Mouse (Mus musculus) lung, embryonic 15.5 days (tissue): ENCODE results near the gene Acy3. TPM values are rescaled to one million over a fixed set of nuclear protein-coding genes. Genes with fewer than 3 reads are reported as not detected.

Experiments used
- ATAC-seq: fragments of 200-750 bp; cut with Nextera tagmentation; 2 replicates; pipeline ENCODE4 v1.8.0; 2017; ENCODE audit warnings: moderate number of reproducible peaks, borderline replicate concordance; ENCODE audit not compliant: low FRiP score, low TSS enrichment; ENCODE audit errors: extremely low read depth
- H3K27ac ChIP-seq: fragments of 300-500 bp; sonication (generic); 2 replicates; pipeline ENCODE4 v1.5.1; 2015; ENCODE audit warnings: moderate library complexity, mild to moderate bottlenecking, inconsistent platforms
- H3K27me3 ChIP-seq: fragments of 300-500 bp; sonication (generic); 2 replicates; pipeline ENCODE4 v1.6.1; 2015; ENCODE audit warnings: inconsistent platforms
- H3K36me3 ChIP-seq: fragments of 300-500 bp; sonication (generic); 2 replicates; pipeline ENCODE4 v1.6.1; 2015; ENCODE audit warnings: inconsistent platforms
- H3K4me1 ChIP-seq: fragments of 300-500 bp; sonication (generic); 2 replicates; pipeline ENCODE4 v1.6.1; 2015; ENCODE audit warnings: inconsistent platforms
- H3K4me2 ChIP-seq: fragments of 300-500 bp; sonication (generic); 2 replicates; pipeline ENCODE4 v1.6.1; 2015; ENCODE audit warnings: inconsistent platforms, mild to moderate bottlenecking, moderate library complexity
- H3K4me3 ChIP-seq: fragments of 300-500 bp; sonication (generic); 2 replicates; pipeline ENCODE4 v1.5.1; 2015; ENCODE audit warnings: mild to moderate bottlenecking, inconsistent platforms
- H3K9ac ChIP-seq: fragments of 300-500 bp; sonication (generic); 2 replicates; pipeline ENCODE4 v1.6.1; 2015; ENCODE audit warnings: inconsistent platforms
- H3K9me3 ChIP-seq: fragments of 300-500 bp; sonication (generic); 2 replicates; pipeline ENCODE4 v1.6.1; 2016; ENCODE audit warnings: inconsistent platforms
- WGBS: fragments of 180-500 bp; shearing (Covaris S2); methylation state at CpG from one replicate; pipeline ENCODE4 v1.1.7; 2015; 5-methylcytosine and 5-hydroxymethylcytosine counted together
- polyA plus RNA-seq: library from polyadenylated mRNA; unstranded; fragments of >200 nt; fragmentation: Nextera tagmentation; extraction: Ambion mirVana; gene quantifications from 2 replicates; pipeline ENCODE4 v1.2.1, GENCODE M21; 2015

The Acy3 gene
- polyA plus RNA-seq, 1 experiment from 2014 or later = 11.1 TPM

- no peak overlapping the region for H3K9ac ChIP-seq
Measured at GRCm38 (mm10) chr19:3980309-3980708, 6.1 kb upstream of the Acy3 start.

DNA sequence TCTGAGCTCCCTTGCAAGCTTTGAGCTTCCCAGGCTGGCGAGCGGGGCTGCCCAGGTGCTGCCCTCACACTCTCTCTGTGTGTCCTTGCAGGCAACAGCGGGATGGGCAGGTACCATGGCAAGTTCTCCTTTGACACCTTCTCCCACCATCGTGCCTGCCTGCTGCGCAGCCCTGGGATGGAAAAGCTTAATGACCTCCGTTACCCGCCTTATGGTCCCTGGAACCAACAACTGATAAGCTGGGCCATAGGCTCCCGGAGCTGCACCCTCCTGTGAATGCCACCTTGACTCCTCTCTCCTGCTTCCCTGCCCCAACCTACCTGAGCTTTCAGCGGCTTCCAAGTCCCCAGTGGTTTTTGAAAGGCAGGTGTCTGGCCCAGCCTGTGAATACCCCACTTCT, 5.5 kb upstream of the Acy3 start:
- Histone ChIP-seq H3K4me1 (peaks cover 9% of the 10 kb centered on the region), H3K4me2 (no peak overlapping the region), H3K27ac (no peak overlapping the region), H3K36me3 (no peaks in the 10 kb centered on the region), H3K9ac (no peak overlapping the region), H3K27me3 (no peaks in the 10 kb centered on the region), H3K4me3 (no peak overlapping the region), H3K9me3 (no peaks in the 10 kb centered on the region)
- WGBS = 67% methylated on average over 9 of the region's 9 CpGs
- no peak for ATAC-seq

More at GRCm38 (mm10) chr19:3980309-3980708, 6.1 kb upstream of the Acy3 start:
- WGBS = 9% methylated on average over 4 of the region's 4 CpGs
- ATAC-seq = peak; percentile 65
- H3K27ac ChIP-seq = no peak overlapping the region
- H3K4me1 ChIP-seq = peaks cover 5% of the 10 kb centered on the region; the same call in 1 of the 2 replicates
- H3K9me3 ChIP-seq = no peaks in the 10 kb centered on the region
- no peak overlapping the region for H3K4me3 ChIP-seq
- H3K36me3 ChIP-seq = no peaks in the 10 kb centered on the region
- no peak overlapping the region for H3K4me2 ChIP-seq
- H3K27me3 ChIP-seq = no peaks in the 10 kb centered on the region

DNA sequence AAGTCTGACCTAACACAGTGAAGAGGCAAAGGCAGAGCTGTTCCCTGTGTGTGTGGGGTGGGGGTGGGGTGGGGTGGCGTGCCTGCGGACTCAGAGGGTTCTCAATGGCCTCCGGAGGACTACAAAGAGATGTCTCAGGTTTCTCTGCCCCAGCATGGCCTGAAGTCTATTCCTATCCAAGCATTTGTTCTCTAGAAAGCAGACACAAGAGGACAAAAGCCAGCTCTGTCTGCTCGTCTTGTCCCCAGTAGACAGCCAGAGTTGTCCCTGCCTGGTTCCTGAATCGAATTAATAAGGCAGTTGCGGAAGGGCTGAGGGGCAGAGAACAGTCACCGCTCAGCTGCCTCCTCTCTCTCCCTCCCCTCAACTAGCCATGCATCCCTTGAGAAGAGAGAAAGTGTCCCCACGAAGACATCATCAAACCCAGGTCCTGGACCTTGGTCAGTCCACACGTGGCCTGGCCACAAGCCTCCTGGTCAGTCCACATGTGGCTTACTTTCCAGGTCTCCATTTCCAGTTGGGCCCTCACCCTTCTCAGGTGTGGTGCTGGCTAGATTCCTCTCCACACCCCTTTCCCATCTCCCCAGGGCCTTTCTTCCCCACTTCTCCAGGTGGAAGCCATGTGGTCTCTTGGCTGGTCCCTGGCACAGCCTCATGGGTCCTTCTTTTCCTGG, 2.7 kb upstream of the Acy3 start:
- no peak overlapping the region for H3K27ac ChIP-seq
- H3K9me3 ChIP-seq = no peaks in the 10 kb centered on the region
- no peak for ATAC-seq
- no peak overlapping the region for H3K4me2 ChIP-seq
- H3K4me1 ChIP-seq = peaks cover 22% of the 10 kb centered on the region
- 42% methylated on average over 9 of the region's 9 CpGs for WGBS
- H3K9ac ChIP-seq = no peak overlapping the region
- no peaks in the 10 kb centered on the region for H3K36me3 ChIP-seq
- no peaks in the 10 kb centered on the region for H3K27me3 ChIP-seq
- H3K4me3 ChIP-seq = no peak overlapping the region

- peak overlapping the region; percentile 23; the same call in 1 of the 2 replicates for H3K4me2 ChIP-seq
- H3K9me3 ChIP-seq = no peaks in the 10 kb centered on the region
- ATAC-seq = peak; percentile 43; the same call in 1 of the 2 replicates
- H3K27me3 ChIP-seq = no peaks in the 10 kb centered on the region
- no peaks in the 10 kb centered on the region for H3K36me3 ChIP-seq
- H3K27ac ChIP-seq = peak overlapping the region; percentile 79
- no peak overlapping the region for H3K9ac ChIP-seq
- H3K4me1 ChIP-seq = peaks cover 22% of the 10 kb centered on the region
- 25% methylated on average over 8 of the region's 8 CpGs for WGBS
- H3K4me3 ChIP-seq = no peak overlapping the region
Measured at GRCm38 (mm10) chr19:3985261-3985681, 1.1 kb upstream of the Acy3 start.

DNA sequence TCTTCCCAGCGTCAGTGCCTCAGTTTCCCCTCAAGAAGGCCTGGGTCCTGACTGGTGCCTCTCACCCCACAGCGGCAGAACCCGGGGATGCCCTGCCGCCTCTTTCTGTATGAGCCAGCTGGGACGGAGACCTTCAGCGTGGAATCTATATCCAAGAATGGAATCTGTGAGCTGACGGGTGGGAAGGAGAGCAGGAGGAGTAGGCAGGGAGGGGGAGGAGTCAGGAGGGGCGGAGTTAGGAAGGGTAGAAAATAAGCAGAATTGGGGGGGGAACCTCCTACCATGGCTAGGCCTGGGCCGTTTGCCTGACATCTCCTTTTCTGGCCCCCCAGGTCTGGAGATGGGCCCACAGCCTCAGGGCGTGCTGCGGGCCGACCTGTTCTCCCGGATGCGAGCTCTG, 1.7 kb downstream of the Acy3 start:
- peaks cover 22% of the 10 kb centered on the region for H3K4me1 ChIP-seq
- H3K4me3 ChIP-seq = no peak overlapping the region
- no peak overlapping the region for H3K27ac ChIP-seq
- WGBS = 81% methylated on average over 14 of the region's 14 CpGs
- H3K9me3 ChIP-seq = no peaks in the 10 kb centered on the region
- H3K36me3 ChIP-seq = no peaks in the 10 kb centered on the region
- ATAC-seq = no peak
- H3K27me3 ChIP-seq = no peaks in the 10 kb centered on the region
- no peak overlapping the region for H3K4me2 ChIP-seq
- no peak overlapping the region for H3K9ac ChIP-seq

DNA sequence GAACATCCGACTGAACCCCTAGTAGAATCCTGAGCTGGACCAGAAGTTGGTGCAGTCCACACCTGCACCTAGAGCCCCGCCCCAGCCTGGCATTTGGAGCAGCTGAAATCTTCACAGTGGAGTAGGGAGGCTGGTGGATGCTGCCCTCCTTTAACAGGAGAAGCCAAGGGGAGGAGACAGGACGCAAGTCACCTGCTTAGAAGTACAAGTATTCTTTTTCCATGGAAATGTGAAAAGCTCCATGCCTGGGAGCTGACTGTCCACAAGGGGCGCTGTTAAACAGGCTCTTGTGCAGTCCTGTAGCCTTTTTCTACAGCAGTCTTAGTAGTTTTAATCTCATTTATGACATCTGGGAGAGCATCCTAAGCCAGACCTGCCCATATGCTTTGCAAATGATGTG, 2.4 kb downstream of the Acy3 start:
- no peak for ATAC-seq
- no peaks in the 10 kb centered on the region for H3K9me3 ChIP-seq
- no peak overlapping the region for H3K27ac ChIP-seq
- no peak overlapping the region for H3K4me2 ChIP-seq
- H3K9ac ChIP-seq = no peak overlapping the region
- H3K36me3 ChIP-seq = no peaks in the 10 kb centered on the region
- no peak overlapping the region for H3K4me3 ChIP-seq
- H3K4me1 ChIP-seq = peaks cover 22% of the 10 kb centered on the region
- WGBS = 86% methylated on average over 4 of the region's 4 CpGs
- no peaks in the 10 kb centered on the region for H3K27me3 ChIP-seq

DNA sequence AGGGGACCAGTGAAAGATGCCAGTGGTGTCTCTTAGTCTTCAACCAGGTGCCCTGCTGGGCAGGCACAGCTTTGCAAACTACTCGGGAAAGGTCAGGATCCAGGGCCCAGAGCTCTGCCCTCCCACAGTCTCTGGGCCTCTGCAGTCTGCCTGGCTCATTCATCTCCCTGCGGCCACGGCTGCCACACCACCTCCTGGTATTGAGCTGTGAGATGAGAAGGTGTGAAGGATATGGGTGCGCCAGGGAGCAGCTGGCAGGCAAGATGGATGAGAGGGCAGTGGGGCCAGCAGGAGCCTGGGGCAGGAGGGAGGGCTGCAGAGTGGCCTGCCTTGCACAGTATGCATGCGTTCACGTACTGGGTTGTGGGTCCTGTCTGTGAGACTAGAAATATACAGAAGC, 4.4 kb downstream of the Acy3 start:
- H3K9ac ChIP-seq = no peak overlapping the region
- H3K9me3 ChIP-seq = no peaks in the 10 kb centered on the region
- ATAC-seq = no peak
- peaks cover 16% of the 10 kb centered on the region for H3K4me1 ChIP-seq
- WGBS = 20% methylated on average over 6 of the region's 6 CpGs
- H3K4me3 ChIP-seq = no peak overlapping the region
- no peaks in the 10 kb centered on the region for H3K36me3 ChIP-seq
- no peaks in the 10 kb centered on the region for H3K27me3 ChIP-seq
- H3K27ac ChIP-seq = no peak overlapping the region
- no peak overlapping the region for H3K4me2 ChIP-seq

DNA sequence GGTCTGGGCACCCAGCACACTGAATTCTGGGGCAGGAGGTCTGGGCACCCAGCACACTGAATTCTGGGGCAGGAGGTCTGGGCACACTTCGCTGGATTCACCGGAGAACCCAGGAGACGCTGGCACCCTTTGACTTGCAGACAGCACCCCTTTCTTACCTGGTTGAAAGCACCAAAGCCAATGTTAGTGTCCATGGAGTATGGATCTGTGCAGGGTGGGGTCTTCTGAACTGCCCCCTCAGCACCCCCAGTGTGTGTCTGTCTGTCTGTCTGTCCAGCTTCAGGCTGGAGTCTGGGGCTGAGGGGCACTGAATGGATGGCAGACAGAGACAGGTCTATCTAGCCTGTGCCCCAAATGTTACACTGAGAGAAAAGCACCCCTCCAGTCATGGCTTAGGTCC, 5.2 kb downstream of the Acy3 start:
- Histone ChIP-seq H3K9ac (no peak overlapping the region), H3K36me3 (no peaks in the 10 kb centered on the region), H3K27me3 (no peaks in the 10 kb centered on the region), H3K4me3 (no peak overlapping the region), H3K4me1 (peaks cover 13% of the 10 kb centered on the region), H3K27ac (no peak overlapping the region), H3K9me3 (no peaks in the 10 kb centered on the region), H3K4me2 (no peak overlapping the region)
- 96% methylated on average over 3 of the region's 3 CpGs for WGBS
- no peak for ATAC-seq

GRCm38 (mm10) chr19:3991966-3992365, 5.6 kb downstream of the Acy3 start:
- no peak for ATAC-seq
- 80% methylated on average over 3 of the region's 3 CpGs for WGBS
- Histone ChIP-seq H3K4me3 (no peak overlapping the region), H3K36me3 (no peaks in the 10 kb centered on the region), H3K4me2 (no peak overlapping the region), H3K27me3 (no peaks in the 10 kb centered on the region), H3K4me1 (peaks cover 9% of the 10 kb centered on the region), H3K9ac (no peak overlapping the region), H3K27ac (no peak overlapping the region), H3K9me3 (no peaks in the 10 kb centered on the region)

DNA sequence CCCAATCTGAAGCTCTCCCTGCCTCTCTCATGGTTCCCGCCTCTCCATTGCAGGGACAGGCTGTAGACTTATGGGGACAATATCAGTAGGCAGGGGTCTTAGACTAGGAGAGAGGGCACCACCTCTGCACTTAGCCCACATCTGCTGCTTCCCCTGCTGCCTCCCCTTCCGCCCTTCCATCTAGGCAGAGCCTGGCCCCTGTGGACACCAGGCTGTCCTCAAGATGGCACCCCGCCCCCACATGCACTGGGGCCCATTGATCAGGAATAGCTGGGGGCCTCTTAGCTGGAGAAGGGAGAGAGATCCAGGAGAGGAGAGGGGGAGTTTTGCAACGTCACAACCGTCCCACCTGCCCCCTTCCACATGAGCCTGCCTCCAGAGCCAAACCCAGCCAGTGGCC, 6.0 kb downstream of the Acy3 start, which contains the start of gene Tbx10:
Gene Tbx10 (plus strand): TSS at position 337 of the 400 bp plus-strand sequence.
- ATAC-seq = no peak
- Histone ChIP-seq H3K27me3 (no peaks in the 10 kb centered on the region), H3K36me3 (no peaks in the 10 kb centered on the region), H3K4me2 (no peak within 1 kb of the TSS), H3K4me3 (no peak within 1 kb of the TSS), H3K9ac (no peak within 1 kb of the TSS), H3K27ac (no peak within 1 kb of the TSS), H3K4me1 (peaks cover 7% of the 10 kb centered on the region; the same call in 1 of the 2 replicates), H3K9me3 (no peaks in the 10 kb centered on the region)
- 46% methylated on average over 5 of the region's 5 CpGs for WGBS

DNA sequence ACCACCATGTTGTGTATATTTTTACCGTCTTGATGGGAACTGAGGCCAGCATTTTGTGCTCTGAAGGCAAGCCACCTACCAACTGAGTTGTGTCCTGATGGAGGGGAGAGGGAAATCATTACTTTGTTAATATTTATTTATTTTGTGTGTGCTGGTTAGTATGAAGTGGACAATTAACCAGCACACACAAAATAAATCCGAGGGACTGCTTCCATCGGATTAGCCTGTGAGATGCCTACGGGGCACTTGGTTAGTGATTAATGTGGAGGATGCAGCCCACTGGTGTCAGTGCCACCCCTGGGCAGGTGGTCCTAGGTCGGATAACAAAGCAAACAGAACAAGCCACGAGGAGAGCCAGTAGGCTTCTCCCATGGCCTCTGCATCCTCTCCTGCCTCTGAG, 8.6 kb downstream of the Acy3 start:
- no peak overlapping the region for H3K4me3 ChIP-seq
- 36% methylated on average over 6 of the region's 6 CpGs for WGBS
- H3K4me1 ChIP-seq = peaks cover 15% of the 10 kb centered on the region; the same call in 1 of the 2 replicates
- H3K27ac ChIP-seq = no peak overlapping the region
- H3K36me3 ChIP-seq = no peaks in the 10 kb centered on the region
- H3K27me3 ChIP-seq = no peaks in the 10 kb centered on the region
- H3K9ac ChIP-seq = no peak overlapping the region
- H3K9me3 ChIP-seq = no peaks in the 10 kb centered on the region
- no peak overlapping the region for H3K4me2 ChIP-seq
- no peak for ATAC-seq

- Histone ChIP-seq H3K9me3 (no peaks in the 10 kb centered on the region), H3K9ac (no peak overlapping the region), H3K27me3 (no peaks in the 10 kb centered on the region), H3K4me2 (no peak overlapping the region), H3K36me3 (no peaks in the 10 kb centered on the region), H3K27ac (no peak overlapping the region), H3K4me3 (no peak overlapping the region), H3K4me1 (peaks cover 15% of the 10 kb centered on the region; the same call in 1 of the 2 replicates)
- WGBS = 46% methylated on average over 3 of the region's 3 CpGs
- ATAC-seq = no peak
Measured at GRCm38 (mm10) chr19:3995505-3995904, 9.1 kb downstream of the Acy3 start.
